Mouse (Mus musculus) testis, postnatal 14 days (tissue): ENCODE measurements around the gene Kazn.

Source experiments
- DNase-seq: peaks from one replicate; pipeline ENCODE4 v3.0.0; 2021; ENCODE audit warnings: low spot score

Kazn gene

DNA sequence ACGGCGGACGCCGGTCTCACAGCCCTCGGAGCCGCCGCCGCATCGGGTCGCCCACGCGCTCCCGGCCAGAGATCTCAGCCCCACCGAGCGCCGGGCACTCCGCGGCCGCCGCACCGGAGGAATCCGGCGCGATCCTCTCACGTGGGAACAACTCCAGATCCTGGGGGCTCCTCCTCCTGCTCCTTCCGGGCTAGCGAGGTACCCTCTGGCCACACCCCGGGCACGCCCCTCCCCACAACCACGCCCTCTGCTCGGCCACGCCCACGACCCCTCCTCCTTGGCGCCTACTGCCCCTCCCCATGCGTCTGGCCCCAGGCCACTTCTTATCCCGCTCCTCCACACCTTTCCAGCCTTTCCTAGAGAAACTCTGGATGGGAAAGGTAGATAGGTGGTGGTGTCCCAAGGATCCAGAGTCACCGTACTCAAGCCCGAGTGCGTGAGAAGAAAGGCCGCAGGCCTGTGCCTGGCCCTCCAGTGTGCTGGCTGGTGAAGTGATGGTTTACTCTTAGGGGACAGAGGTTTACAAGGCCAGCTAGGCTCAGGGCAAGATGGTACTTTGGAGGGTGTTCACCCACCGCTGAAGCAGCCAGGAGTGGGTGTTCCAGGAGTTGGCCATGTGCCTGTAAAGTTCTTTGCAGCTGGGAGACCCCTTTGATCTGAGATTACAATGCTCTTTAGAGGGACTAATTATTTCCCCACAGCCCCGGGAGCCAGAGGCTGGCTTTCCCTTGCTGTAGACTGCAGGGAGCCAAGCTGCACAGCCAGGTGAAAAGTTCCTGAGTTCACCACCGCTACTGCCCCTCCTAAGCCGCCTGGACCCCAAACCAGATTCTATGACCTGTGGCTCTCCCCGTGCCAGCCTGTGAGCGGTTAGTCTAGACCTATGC lies at the start of gene Kazn:
Kazn (minus strand) TSS at position 162 of the 887 bp plus-strand sequence.
- DNase-seq, result peak; percentile 87

DNA sequence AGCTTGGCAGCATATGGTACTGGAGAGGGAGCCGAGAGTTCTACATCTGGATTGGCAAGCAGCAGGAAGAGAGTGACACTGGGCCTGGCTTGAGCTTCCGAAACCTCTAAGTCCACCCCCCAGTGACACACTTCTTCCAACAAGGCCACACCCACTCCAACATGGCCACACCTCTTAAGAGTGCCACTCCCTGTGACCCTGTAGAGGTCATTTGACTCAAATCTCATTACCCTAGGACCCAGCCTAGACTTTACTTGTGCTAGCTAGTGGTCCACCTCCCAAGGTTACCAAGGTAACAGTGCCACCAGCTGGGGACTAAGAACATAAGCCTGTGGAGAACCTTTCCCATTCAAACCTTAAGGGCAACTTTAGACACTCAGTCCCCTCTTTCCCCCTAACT lies 46.3 kb upstream of the Kazn start:
- DNase-seq, result no peak

GRCm38 (mm10) chr4:142283867-142284266 lies 44.7 kb upstream of the Kazn start:
- no peak for DNase-seq

- no peak for DNase-seq
These were observed 39.0 kb upstream of the Kazn start for GRCm38 (mm10) chr4:142278197-142278575.

- peak; percentile 72 for DNase-seq
These were observed 38.4 kb upstream of the Kazn start for GRCm38 (mm10) chr4:142277481-142278196.

DNA sequence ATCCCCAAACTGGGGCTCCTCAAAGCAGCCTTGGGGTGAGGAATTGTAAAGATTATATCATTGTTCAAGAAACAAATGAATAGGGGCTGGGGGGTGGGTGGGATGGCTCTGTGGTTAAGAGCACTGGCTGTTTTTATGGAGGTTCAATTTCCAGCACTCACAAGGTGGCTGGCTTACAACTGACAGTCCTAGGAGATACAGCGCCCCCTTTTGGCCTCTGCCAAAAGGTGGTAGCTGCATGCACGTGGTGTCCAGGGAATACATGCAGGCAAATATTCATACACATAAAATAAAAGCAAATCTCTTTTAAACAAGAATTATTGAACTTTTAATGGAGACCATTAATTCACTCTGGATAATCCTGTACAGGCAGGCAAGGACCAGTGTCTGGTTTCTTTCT lies 36.0 kb upstream of the Kazn start:
- no peak for DNase-seq

GRCm38 (mm10) chr4:142274441-142275234 lies 35.4 kb upstream of the Kazn start:
- peak; percentile 45 for DNase-seq

DNA sequence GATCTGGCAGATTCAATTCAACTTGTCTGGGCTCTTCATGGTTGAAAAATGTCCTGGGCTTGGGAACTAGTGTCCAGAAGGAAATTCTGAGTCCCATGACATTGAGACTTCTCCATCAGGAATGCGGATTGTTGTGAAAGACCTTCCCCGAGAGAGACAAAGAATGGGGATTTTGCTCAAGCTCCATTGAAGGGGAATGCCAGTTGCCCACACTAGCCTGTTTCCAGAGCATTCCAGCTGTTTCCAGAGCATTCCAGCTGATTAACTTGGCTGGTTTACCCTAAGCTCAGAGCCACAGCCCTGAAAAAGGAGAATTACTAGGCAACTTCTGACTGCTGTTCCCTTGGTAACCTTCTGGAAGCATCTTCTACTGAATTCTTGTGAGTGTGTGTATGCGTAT lies 32.3 kb upstream of the Kazn start:
- no peak for DNase-seq

- DNase-seq, result no peak
These were observed 28.6 kb upstream of the Kazn start for GRCm38 (mm10) chr4:142267832-142268231.

DNA sequence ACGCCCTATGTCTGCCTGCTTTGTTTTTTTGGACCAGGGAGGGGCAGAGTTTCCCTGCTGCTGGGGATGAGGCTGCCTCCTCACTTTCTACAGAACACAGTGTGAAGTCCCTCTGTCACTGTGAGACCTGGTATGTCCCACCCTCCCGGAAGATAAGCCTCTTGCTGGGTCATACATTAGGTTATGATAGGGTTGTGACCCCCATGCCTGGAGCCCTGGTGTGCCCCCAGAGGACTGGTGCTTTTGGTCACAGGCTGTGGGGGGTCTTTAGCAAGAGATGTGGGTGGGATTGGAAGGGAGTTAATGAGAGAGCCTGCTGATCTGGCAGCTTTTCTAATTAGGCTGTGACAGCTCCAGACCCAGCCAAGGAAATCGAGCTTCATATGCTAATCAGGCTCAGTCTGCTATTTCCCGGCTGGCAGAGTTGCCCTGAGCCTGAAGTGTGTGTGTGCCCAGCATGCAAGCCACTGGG lies 28.2 kb upstream of the Kazn start:
- DNase-seq, result no peak

GRCm38 (mm10) chr4:142264335-142264734 lies 25.1 kb upstream of the Kazn start:
- DNase-seq, result no peak

DNA sequence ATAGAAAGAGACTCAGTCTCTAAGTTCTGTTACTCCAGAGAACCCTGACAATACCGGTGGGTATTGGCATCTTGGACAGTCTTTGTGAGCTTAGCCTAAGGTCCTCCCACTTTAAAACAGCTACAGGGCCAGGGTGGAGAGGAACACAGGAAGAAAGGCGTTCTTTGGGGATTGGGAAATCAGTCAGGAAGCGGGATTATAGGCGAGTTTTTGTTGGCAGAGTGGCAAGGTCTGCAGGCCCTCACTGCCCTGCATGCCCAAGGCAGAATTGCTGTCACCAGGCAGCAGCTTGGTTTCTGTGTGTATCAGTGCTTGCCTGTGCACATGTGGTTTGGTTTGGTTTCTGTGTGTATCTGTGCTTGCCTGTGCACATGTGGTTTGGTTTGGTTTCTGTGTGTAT lies 22.5 kb upstream of the Kazn start:
- DNase-seq, result no peak

DNA sequence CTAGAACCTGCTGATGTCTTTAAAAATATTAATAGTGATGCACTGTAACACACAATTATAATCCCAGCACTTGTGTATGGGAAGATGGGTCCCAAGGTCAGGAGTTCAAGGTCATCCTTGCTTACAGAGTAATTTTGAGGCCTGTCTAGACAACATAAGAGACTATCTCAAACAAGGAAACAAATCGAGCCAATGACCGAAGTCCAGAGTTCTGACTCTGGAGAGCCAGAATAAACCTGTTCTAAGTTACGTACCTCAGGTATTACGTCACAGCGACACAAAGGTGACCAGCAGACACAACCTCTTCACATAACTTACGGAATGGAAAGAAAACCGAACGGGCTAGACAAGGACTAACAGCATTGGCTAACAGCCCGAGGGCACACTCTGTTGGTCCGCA lies 19.5 kb upstream of the Kazn start:
- DNase-seq, result no peak

DNA sequence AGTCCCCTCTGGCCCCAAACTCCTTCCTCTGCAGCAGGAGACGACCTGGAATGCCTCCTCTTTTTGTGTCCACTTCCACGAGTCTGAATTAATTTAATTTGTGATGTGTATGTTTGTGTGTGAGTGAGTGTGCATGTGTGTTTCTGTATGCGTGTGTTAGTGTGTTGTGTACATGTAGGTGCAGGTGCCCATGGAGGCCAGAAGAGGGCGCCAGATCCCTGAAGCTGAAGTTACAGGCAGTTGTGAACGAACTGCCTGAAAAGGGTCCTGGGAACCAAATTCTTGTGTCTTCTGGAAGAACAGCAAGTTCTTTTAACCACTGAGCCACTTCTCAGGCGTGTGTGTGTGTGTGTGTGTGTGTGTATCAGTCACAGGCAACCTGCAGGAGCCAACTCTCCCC lies 14.9 kb upstream of the Kazn start:
- DNase-seq, result no peak

DNA sequence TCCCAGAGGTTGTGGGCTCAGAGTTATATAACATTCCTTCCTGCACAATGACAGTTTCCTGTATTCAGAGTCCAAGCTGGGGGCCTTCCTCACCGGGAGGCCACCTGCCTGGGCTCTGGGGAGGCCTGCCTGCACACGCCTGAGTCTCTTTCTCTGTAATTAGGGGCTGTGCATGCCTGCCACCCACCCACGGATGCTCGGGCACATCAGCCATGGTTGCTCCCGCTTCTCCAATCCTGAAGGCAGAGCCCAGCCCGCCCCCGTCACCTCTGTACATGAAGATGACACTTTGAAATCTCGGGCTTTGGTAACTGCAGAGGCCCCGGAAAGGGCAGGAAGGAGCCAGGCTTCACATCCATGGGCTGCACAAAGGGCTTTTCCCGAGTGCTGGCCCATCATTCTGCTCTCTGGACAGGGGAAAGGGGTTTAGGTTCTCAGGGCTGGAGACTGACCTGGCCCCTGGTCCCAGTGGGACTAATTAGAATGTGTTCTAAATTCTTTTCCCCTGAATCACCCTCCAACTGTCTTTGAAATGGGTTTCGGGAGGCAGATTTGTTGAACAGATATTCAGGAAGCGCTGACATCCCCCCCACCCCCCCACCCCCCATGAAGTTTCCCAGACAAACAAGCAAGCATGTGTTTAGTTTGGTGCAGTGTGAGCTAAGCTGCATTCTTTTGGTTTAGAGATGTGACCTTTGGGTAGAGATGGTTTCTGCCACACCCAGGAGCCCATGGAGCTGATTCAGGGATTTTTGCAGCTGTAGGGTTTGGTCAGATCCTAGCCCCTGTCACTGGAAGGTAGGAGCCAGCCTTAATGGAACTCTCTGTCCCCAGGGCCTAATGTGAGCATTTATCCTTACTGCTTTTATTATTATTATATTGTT lies 12.5 kb upstream of the Kazn start:
- DNase-seq, result no peak

DNA sequence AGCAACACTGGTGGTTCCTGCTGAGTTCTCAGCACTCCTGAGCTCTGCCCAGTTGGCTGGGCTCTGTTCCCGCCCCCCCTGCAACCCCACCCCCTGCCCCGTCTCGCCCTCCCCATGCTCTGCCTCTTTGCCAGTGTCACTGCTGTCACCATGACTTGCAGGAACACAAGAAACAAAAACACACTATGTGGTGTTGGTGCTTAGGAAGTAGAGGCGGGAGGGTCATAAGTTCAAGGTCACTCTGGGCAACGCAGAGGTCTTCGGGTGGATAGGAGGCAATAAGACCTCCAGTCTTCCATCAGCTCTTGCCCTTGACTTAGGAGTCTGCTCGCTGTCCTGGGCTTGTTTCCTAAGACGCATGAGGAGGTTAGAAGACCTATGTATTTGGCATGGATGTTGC lies 10.9 kb upstream of the Kazn start:
- no peak for DNase-seq

DNA sequence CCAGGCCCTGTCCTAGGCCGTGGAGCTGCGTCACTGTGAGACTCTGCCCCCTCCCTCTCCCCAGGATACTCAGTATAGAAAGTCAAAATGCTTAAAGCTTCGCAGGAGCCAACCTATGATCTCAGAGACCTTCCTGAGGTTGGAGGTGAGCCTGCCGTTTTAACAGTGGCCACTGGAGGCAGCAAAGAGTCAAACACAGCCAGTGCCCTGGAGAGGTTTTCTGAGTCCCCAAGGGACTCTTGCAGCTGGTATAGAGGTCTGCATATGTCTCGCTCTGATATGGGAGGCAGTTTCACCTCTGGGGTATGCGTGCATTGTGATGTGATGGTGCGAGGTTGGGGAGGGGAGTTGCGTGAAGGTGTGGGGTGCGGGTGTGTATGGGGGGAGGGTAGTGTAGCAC lies 10.2 kb upstream of the Kazn start:
- peak; percentile 25 for DNase-seq

GRCm38 (mm10) chr4:142248426-142248825 lies 9.2 kb upstream of the Kazn start:
- DNase-seq, result peak; percentile 67

DNA sequence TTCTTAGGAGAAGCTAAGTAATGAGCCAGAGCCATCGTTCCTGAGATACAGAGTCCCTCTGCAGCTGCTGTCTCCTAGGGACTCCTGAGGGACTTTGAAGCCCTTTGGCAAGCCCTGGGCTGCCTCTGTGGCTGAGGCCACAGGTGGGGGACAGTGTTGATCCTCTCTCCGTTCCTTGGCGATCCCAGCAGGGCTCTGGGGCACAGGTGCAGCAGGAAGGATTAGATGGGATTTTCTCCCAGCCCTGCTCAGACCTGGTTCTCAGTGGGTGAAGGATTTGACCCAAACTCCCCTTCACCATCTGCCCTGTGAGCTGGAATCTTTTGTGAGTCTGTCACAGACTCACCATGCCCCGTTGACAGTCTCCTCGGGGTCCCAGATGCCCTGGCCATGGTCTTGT lies 7.5 kb upstream of the Kazn start:
- no peak for DNase-seq

DNA sequence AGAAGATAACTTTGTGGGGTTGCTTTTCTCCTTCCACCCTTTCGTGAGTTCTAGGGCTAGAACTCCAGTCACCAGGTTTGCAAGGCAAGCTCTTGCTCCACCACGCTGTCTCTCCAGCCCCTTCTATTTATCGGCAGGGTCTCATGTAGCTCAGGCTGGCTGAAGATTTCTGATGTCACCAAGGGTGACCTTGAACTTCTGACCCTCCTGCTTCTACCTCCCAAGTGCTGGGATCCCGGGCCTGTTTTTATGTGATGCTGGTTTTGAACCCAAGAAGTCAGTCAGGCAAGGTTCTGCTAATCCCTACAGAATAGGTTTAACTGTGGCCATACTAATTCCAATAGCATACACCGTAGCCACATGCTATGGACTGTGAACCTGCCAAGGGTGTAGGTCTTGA lies 5.4 kb upstream of the Kazn start:
- no peak for DNase-seq

DNA sequence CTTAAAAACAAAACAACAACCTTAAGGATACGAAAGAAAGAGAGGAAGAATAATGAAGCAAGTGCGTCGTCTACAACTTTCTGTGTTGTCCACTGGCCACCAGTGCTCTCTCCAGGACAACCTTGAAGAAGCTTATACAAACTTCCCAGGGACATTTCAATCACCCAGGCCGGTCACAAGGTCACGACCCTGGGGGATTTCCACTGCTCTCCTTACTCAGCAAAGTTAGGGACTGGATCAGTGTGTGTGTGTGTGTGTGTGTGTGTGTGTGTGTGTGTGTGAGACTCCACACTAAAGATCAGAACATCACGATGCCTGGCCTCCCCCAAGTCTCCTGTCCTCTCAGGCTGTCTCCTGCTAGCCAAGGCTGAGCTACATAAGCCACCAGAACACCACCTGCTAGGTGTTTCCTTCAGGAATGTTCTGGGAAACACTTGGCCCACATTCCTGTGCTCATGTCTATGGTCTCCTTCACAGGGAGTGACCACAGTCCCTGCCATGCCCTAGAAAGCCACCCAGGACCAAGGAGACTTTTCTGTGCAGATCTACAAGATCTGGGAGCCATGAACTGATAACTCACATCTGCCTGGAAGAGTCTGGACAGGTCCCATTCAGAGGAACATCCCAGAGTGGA lies 3.7 kb upstream of the Kazn start:
- no peak for DNase-seq
